Mouse (Mus musculus) heart, embryonic 13.5 days (tissue): Measurements from ENCODE around the gene Galr3. TPM values are rescaled to one million over a fixed set of nuclear protein-coding genes. Genes with fewer than 3 reads are reported as not detected.

Experiments
- ATAC-seq: fragments of 200-750 bp; cut with Nextera tagmentation; 2 replicates; pipeline ENCODE4 v1.8.0; 2017; ENCODE audit warnings: moderate TSS enrichment; ENCODE audit not compliant: insufficient number of reproducible peaks, low FRiP score, low TSS enrichment; ENCODE audit errors: extremely low read depth
- H3K27ac ChIP-seq: fragments of 300-500 bp; sonication (generic); replicated peaks from 2 replicates; pipeline ENCODE4 v1.5.1; 2015; ENCODE audit warnings: moderate library complexity, mild to moderate bottlenecking, inconsistent platforms
- H3K27me3 ChIP-seq: fragments of 300-500 bp; sonication (generic); replicated peaks from 2 replicates; pipeline ENCODE4 v1.6.1; 2015; ENCODE audit warnings: mild to moderate bottlenecking, inconsistent platforms
- H3K36me3 ChIP-seq: fragments of 300-500 bp; sonication (generic); 2 replicates; pipeline ENCODE4 v1.6.1; 2015; ENCODE audit warnings: mild to moderate bottlenecking, inconsistent platforms
- H3K4me1 ChIP-seq: fragments of 300-500 bp; sonication (generic); 2 replicates; pipeline ENCODE4 v1.6.1; 2015; ENCODE audit warnings: inconsistent platforms
- H3K4me2 ChIP-seq: fragments of 300-500 bp; sonication (generic); 2 replicates; pipeline ENCODE4 v1.6.1; 2015; ENCODE audit warnings: inconsistent platforms, mild to moderate bottlenecking, moderate library complexity
- H3K4me3 ChIP-seq: fragments of 300-500 bp; sonication (generic); 2 replicates; pipeline ENCODE4 v1.5.1; 2015; ENCODE audit warnings: moderate library complexity, mild to moderate bottlenecking, inconsistent platforms
- H3K9ac ChIP-seq: fragments of 300-500 bp; sonication (generic); 2 replicates; pipeline ENCODE4 v1.6.1; 2015; ENCODE audit warnings: inconsistent platforms, mild to moderate bottlenecking, moderate library complexity
- H3K9me3 ChIP-seq: fragments of 300-500 bp; sonication (generic); 2 replicates; pipeline ENCODE4 v1.6.1; 2016; ENCODE audit warnings: inconsistent platforms
- WGBS: fragments of 180-500 bp; shearing (Covaris S2); methylation state at CpG from one replicate; pipeline ENCODE4 v1.1.7; 2015; ENCODE audit warnings: mixed read lengths; 5-methylcytosine and 5-hydroxymethylcytosine counted together
- polyA plus RNA-seq: library from polyadenylated mRNA; unstranded; fragments of >200 nt; fragmentation: Nextera tagmentation; extraction: Ambion mirVana; gene quantifications from 2 replicates; pipeline ENCODE4 v1.2.1, GENCODE M21; 2015

The Galr3 gene
- polyA plus RNA-seq: not detected in 2 replicates

- ATAC-seq: no peak
- Histone ChIP-seq H3K4me2 (peak within 1 kb of the TSS; percentile 95), H3K27me3 (peaks cover 79% of the 10 kb centered on the region), H3K4me1 (peaks cover 34% of the 10 kb centered on the region), H3K9ac (peak within 1 kb of the TSS; percentile 76), H3K9me3 (no peaks in the 10 kb centered on the region), H3K27ac (no peak within 1 kb of the TSS), H3K36me3 (no peaks in the 10 kb centered on the region), H3K4me3 (peak within 1 kb of the TSS; percentile 63)
- 68% methylated on average over 6 of the region's 6 CpGs for WGBS
Measured at GRCm38 (mm10) chr15:79041585-79041984, at the start of gene Galr3. Gene Galr3, plus strand, starts transcription at chr15:79041885.

- ATAC-seq: no peak
Measured at GRCm38 (mm10) chr15:78992235-78992634, 49.5 kb upstream of the Galr3 start.

GRCm38 (mm10) chr15:78992925-78993324 lies 48.8 kb upstream of the Galr3 start:
- H3K4me3 ChIP-seq: no peak overlapping the region
- no peak overlapping the region for H3K27ac ChIP-seq
- H3K9me3 ChIP-seq: no peaks in the 10 kb centered on the region
- no peak overlapping the region for H3K4me2 ChIP-seq
- 89% methylated on average over 24 of the region's 24 CpGs for WGBS
- no peak overlapping the region for H3K9ac ChIP-seq
- ATAC-seq: no peak
- peaks cover 30% of the 10 kb centered on the region for H3K4me1 ChIP-seq
- no peaks in the 10 kb centered on the region for H3K27me3 ChIP-seq
- peaks cover 97% of the 10 kb centered on the region for H3K36me3 ChIP-seq

More at GRCm38 (mm10) chr15:78992235-78992634, 49.5 kb upstream of the Galr3 start:
- H3K27me3 ChIP-seq: no peaks in the 10 kb centered on the region
- no peak overlapping the region for H3K27ac ChIP-seq
- peaks cover 31% of the 10 kb centered on the region for H3K4me1 ChIP-seq
- peaks cover 95% of the 10 kb centered on the region for H3K36me3 ChIP-seq
- WGBS: 88% methylated on average over 7 of the region's 7 CpGs
- no peak overlapping the region for H3K9ac ChIP-seq
- H3K4me3 ChIP-seq: no peak overlapping the region
- no peak overlapping the region for H3K4me2 ChIP-seq
- no peaks in the 10 kb centered on the region for H3K9me3 ChIP-seq

DNA sequence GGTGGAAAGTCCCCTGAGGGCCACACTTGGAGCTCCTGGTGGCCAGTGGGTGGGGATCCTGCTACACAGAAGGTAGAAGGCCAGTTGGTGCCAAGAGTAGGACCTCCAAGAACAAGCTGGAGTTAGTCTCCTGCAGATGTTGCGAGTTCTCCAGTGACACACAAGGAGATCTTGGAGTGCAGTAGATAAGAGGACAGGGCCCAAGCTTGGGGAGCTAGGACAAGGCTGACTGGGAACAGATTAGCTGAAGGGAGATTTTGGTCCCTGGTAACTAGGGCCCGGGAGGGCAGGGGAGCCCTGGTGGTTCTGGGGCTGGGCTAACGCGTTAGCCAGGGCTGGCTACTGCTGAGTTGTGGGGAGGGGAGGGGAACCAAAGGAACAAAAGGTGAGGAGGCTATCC lies 45.8 kb upstream of the Galr3 start:
- H3K4me3 ChIP-seq: no peak overlapping the region
- WGBS: 67% methylated on average over 4 of the region's 4 CpGs
- no peaks in the 10 kb centered on the region for H3K9me3 ChIP-seq
- no peak overlapping the region for H3K27ac ChIP-seq
- no peak overlapping the region for H3K4me2 ChIP-seq
- no peak for ATAC-seq
- H3K9ac ChIP-seq: no peak overlapping the region
- peaks cover 89% of the 10 kb centered on the region for H3K36me3 ChIP-seq
- no peaks in the 10 kb centered on the region for H3K27me3 ChIP-seq
- peaks cover 15% of the 10 kb centered on the region for H3K4me1 ChIP-seq

DNA sequence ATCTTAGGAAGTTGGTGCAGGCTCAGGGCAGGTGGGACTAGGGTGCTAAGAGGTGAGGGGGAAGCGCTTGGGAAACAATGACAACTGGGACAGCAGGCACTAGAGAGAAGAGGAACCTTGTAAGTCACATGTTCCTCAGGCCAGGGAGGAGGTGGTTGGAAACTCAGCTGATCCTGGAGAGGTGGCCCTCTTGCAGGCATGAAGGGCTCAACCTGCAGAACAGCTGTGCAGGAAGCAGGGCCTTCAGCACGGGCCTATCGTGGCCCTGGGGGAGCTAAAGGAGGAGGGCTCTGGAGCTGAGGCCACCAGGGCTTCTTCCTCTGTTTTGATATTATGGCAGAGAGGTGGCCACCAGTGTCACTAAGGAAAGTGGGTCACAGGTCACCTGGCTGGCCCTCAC lies 45.0 kb upstream of the Galr3 start:
- no peaks in the 10 kb centered on the region for H3K9me3 ChIP-seq
- no peak overlapping the region for H3K4me3 ChIP-seq
- H3K4me1 ChIP-seq: peaks cover 15% of the 10 kb centered on the region
- 88% methylated on average over 3 of the region's 3 CpGs for WGBS
- no peak overlapping the region for H3K9ac ChIP-seq
- no peaks in the 10 kb centered on the region for H3K27me3 ChIP-seq
- peaks cover 89% of the 10 kb centered on the region for H3K36me3 ChIP-seq
- H3K27ac ChIP-seq: no peak overlapping the region
- ATAC-seq: no peak
- H3K4me2 ChIP-seq: no peak overlapping the region

DNA sequence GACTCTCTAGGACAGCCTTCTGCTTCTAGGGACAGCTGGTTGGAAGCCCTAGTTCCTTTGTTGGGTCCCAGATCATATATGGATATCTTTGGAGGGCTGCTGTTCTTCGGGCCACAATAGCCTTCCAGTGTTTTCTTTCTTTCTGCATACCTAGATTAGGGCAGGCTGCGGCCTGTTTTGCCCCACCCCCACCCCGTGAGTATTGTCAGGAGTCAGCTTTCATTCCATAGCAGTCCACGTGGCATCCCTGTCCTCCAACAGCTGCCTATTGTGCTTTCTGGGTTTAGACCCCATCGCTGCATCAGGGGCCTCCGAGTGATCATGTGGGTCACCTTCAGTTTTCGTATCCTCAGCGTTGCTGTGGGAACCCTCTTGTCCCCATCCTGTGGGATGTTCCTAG lies 43.3 kb upstream of the Galr3 start:
- WGBS: 41% methylated on average over 8 of the region's 8 CpGs
- Histone ChIP-seq H3K36me3 (peaks cover 89% of the 10 kb centered on the region), H3K4me3 (no peak overlapping the region), H3K4me2 (no peak overlapping the region), H3K9me3 (no peaks in the 10 kb centered on the region), H3K9ac (peak overlapping the region; percentile 48; the same call in 1 of the 2 replicates), H3K27ac (peak overlapping the region; percentile 55), H3K4me1 (peaks cover 20% of the 10 kb centered on the region), H3K27me3 (no peaks in the 10 kb centered on the region)
- no peak for ATAC-seq

DNA sequence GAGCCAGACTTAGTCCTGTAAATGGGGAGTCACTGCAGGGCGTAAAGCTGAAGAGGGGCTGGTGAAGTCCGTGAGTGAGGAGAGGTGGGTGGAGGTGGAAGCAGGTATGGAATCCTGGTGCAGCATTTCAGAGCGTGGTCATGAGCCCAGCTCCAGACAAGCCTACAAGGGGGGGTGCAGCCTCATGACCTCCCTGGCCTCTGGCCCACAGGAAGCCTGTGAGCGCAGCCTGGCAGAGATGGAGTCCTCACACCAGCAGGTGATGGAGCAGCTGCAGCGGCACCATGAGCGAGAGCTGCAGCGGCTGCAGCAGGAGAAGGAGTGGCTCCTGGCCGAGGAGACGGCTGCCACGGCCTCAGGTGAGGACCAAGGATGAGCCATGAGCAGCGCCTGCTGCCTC lies 42.1 kb upstream of the Galr3 start:
- Histone ChIP-seq H3K27ac (no peak overlapping the region), H3K4me2 (no peak overlapping the region), H3K36me3 (peaks cover 89% of the 10 kb centered on the region), H3K4me3 (no peak overlapping the region), H3K9me3 (no peaks in the 10 kb centered on the region), H3K4me1 (peaks cover 20% of the 10 kb centered on the region), H3K27me3 (no peaks in the 10 kb centered on the region), H3K9ac (no peak overlapping the region)
- 84% methylated on average over 11 of the region's 11 CpGs for WGBS
- no peak for ATAC-seq

DNA sequence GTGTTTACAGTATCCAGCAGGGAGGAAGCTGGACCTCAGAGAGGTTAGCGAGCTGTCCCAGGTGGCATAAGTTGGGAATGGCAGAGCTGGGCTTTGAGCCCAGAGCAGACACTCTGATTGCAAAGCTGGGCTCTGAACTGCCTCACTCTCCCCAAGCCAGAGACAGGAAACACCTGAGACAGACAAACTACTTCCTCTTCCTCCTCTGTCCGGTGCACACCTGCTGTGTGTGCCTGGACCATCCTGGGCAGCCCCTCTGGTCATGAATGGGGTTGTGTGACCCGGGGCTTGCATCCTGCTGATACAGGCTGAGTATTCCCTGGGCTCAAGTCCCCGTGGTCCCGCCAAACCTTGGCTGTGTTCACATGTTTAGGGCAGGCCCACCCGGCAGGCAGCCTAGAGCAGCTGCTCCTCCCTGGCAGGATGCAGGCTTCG lies 41.3 kb upstream of the Galr3 start:
- ATAC-seq: no peak
- H3K36me3 ChIP-seq: peaks cover 89% of the 10 kb centered on the region
- H3K4me1 ChIP-seq: peaks cover 20% of the 10 kb centered on the region
- H3K9me3 ChIP-seq: no peaks in the 10 kb centered on the region
- 78% methylated on average over 7 of the region's 7 CpGs for WGBS
- no peak overlapping the region for H3K9ac ChIP-seq
- H3K4me3 ChIP-seq: no peak overlapping the region
- H3K4me2 ChIP-seq: no peak overlapping the region
- H3K27ac ChIP-seq: no peak overlapping the region
- H3K27me3 ChIP-seq: no peaks in the 10 kb centered on the region

- Histone ChIP-seq H3K27ac (no peak overlapping the region), H3K9me3 (no peaks in the 10 kb centered on the region), H3K27me3 (no peaks in the 10 kb centered on the region), H3K4me1 (peaks cover 20% of the 10 kb centered on the region), H3K9ac (no peak overlapping the region), H3K36me3 (peaks cover 89% of the 10 kb centered on the region), H3K4me2 (no peak overlapping the region), H3K4me3 (no peak overlapping the region)
- WGBS: 88% methylated on average over 5 of the region's 5 CpGs
- ATAC-seq: no peak
Measured at GRCm38 (mm10) chr15:79001559-79001958, 40.1 kb upstream of the Galr3 start.

- Histone ChIP-seq H3K4me2 (no peak overlapping the region), H3K27me3 (no peaks in the 10 kb centered on the region), H3K27ac (no peak overlapping the region), H3K4me1 (peaks cover 20% of the 10 kb centered on the region), H3K9ac (0 out of 2 replicates have a peak overlapping the region, but pooled peaks have one; percentile 9), H3K9me3 (no peaks in the 10 kb centered on the region), H3K36me3 (peaks cover 89% of the 10 kb centered on the region), H3K4me3 (no peak overlapping the region)
- no peak for ATAC-seq
- 45% methylated on average over 19 of the region's 19 CpGs for WGBS
Measured at GRCm38 (mm10) chr15:79002036-79002435, 39.6 kb upstream of the Galr3 start.

DNA sequence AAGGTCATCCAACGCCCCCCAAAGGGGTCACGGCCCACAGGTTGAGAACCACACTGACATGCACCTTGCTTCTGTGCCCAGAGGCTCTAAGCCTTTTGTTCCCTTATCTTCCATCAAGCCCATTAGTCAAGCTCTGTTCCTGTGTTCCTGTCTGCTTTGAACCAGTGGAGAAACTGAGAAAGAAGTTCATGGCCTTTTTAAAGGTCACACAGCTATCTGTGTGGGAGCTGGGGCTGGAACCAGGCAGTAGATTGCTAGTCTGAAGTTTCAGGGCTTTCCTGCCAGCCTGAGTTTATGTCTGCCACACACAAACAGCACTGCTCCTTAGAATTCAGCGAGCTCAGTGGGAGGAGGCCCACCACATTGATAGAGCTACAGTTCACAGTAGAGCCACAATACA lies 38.6 kb upstream of the Galr3 start:
- H3K4me3 ChIP-seq: no peak overlapping the region
- no peak overlapping the region for H3K4me2 ChIP-seq
- no peaks in the 10 kb centered on the region for H3K9me3 ChIP-seq
- no peaks in the 10 kb centered on the region for H3K27me3 ChIP-seq
- H3K4me1 ChIP-seq: peaks cover 13% of the 10 kb centered on the region
- H3K36me3 ChIP-seq: peaks cover 90% of the 10 kb centered on the region
- ATAC-seq: no peak
- H3K9ac ChIP-seq: no peak overlapping the region
- 81% methylated on average over 3 of the region's 3 CpGs for WGBS
- no peak overlapping the region for H3K27ac ChIP-seq

GRCm38 (mm10) chr15:79005581-79005980 lies 36.1 kb upstream of the Galr3 start:
- H3K4me2 ChIP-seq: no peak overlapping the region
- 86% methylated on average over 9 of the region's 9 CpGs for WGBS
- H3K4me3 ChIP-seq: no peak overlapping the region

More at GRCm38 (mm10) chr15:79005581-79005980, 36.1 kb upstream of the Galr3 start:
- Histone ChIP-seq H3K36me3 (peaks cover 76% of the 10 kb centered on the region), H3K9me3 (no peaks in the 10 kb centered on the region), H3K27ac (no peak overlapping the region), H3K27me3 (no peaks in the 10 kb centered on the region), H3K9ac (no peak overlapping the region), H3K4me1 (peaks cover 6% of the 10 kb centered on the region; the same call in 1 of the 2 replicates)
- no peak for ATAC-seq
